Mouse (Mus musculus) spleen, postnatal 4 days (tissue): ENCODE measurements around the gene Tcf20.

ENCODE experiments used
- DNase-seq, 2 experiments: peaks; one replicate each; pipeline ENCODE4 v3.0.0; 2022; ENCODE audit warnings: low spot score in 2 of 2

Gene Tcf20

GRCm38 (mm10) chr15:82924679-82925425 lies 62.8 kb downstream of the Tcf20 start:
- no peak for DNase-seq

GRCm38 (mm10) chr15:82923531-82923930 lies 64.1 kb downstream of the Tcf20 start:
- DNase-seq = no peak

- DNase-seq = no peak
Measured at GRCm38 (mm10) chr15:82922755-82923154, 64.9 kb downstream of the Tcf20 start.

- DNase-seq = peak; percentile 66 to 80
Measured at GRCm38 (mm10) chr15:82922052-82922451, 65.6 kb downstream of the Tcf20 start.

- no peak for DNase-seq
Measured at GRCm38 (mm10) chr15:82921559-82921958, 66.1 kb downstream of the Tcf20 start.

GRCm38 (mm10) chr15:82920895-82921515 lies 66.7 kb downstream of the Tcf20 start:
- peak; percentile 37 to 73 for DNase-seq

GRCm38 (mm10) chr15:82917965-82918364 lies 69.7 kb downstream of the Tcf20 start:
- DNase-seq = no peak

GRCm38 (mm10) chr15:82917207-82917844 lies 70.3 kb downstream of the Tcf20 start:
- no peak for DNase-seq

GRCm38 (mm10) chr15:82914455-82914854 lies 73.2 kb downstream of the Tcf20 start:
- DNase-seq = no peak

GRCm38 (mm10) chr15:82911965-82912337 lies 75.7 kb downstream of the Tcf20 start:
- no peak for DNase-seq

- DNase-seq = no peak
Measured at GRCm38 (mm10) chr15:82911001-82911964, 76.4 kb downstream of the Tcf20 start.

GRCm38 (mm10) chr15:82910596-82910995 lies 77.1 kb downstream of the Tcf20 start:
- no peak for DNase-seq

- no peak for DNase-seq
Measured at GRCm38 (mm10) chr15:82909791-82910190, 77.9 kb downstream of the Tcf20 start.

GRCm38 (mm10) chr15:82908521-82908920 lies 79.2 kb downstream of the Tcf20 start:
- DNase-seq = no peak

- DNase-seq = no peak
Measured at GRCm38 (mm10) chr15:82907306-82907705, 80.4 kb downstream of the Tcf20 start.

- no peak for DNase-seq
Measured at GRCm38 (mm10) chr15:82906574-82907061, 81.1 kb downstream of the Tcf20 start.

- DNase-seq = no peak
Measured at GRCm38 (mm10) chr15:82905431-82906395, 82.0 kb downstream of the Tcf20 start.

GRCm38 (mm10) chr15:82904526-82904925 lies 83.1 kb downstream of the Tcf20 start:
- DNase-seq = no peak

GRCm38 (mm10) chr15:82902521-82902920 lies 85.2 kb downstream of the Tcf20 start:
- DNase-seq = no peak

GRCm38 (mm10) chr15:82901306-82901705 lies 86.4 kb downstream of the Tcf20 start:
- DNase-seq = peak in 1 of 2 experiments; percentile 59
